Mouse (Mus musculus) limb, embryonic 15.5 days (tissue): Measurements from ENCODE around the gene Gfpt1. TPM values are rescaled to one million over a fixed set of nuclear protein-coding genes. Genes with fewer than 3 reads are reported as not detected.

Experiments
- ATAC-seq: fragments of 200-750 bp; cut with Nextera tagmentation; 2 replicates; pipeline ENCODE4 v1.8.0; 2017; ENCODE audit warnings: low read depth, moderate TSS enrichment; ENCODE audit not compliant: insufficient number of reproducible peaks, low FRiP score, low TSS enrichment
- H3K27ac ChIP-seq: fragments of 300-500 bp; sonication (generic); 2 replicates; pipeline ENCODE4 v1.5.1; 2015; ENCODE audit warnings: moderate library complexity, mild to moderate bottlenecking, inconsistent platforms
- H3K27me3 ChIP-seq: fragments of 300-500 bp; sonication (generic); 2 replicates; pipeline ENCODE4 v1.6.1; 2015; ENCODE audit warnings: inconsistent platforms
- H3K36me3 ChIP-seq: fragments of 300-500 bp; sonication (generic); 2 replicates; pipeline ENCODE4 v1.6.1; 2015; ENCODE audit warnings: inconsistent platforms
- H3K4me1 ChIP-seq: fragments of 300-500 bp; sonication (generic); 2 replicates; pipeline ENCODE4 v1.6.1; 2015; ENCODE audit warnings: inconsistent platforms
- H3K4me2 ChIP-seq: fragments of 300-500 bp; sonication (generic); 2 replicates; pipeline ENCODE4 v1.6.1; 2015; ENCODE audit warnings: mild to moderate bottlenecking, inconsistent platforms
- H3K4me3 ChIP-seq: fragments of 300-500 bp; sonication (generic); 2 replicates; pipeline ENCODE4 v1.5.1; 2015; ENCODE audit warnings: mild to moderate bottlenecking, inconsistent platforms
- H3K9ac ChIP-seq: fragments of 300-500 bp; sonication (generic); 2 replicates; pipeline ENCODE4 v1.6.1; 2015; ENCODE audit warnings: inconsistent platforms
- H3K9me3 ChIP-seq: fragments of 300-500 bp; sonication (generic); 2 replicates; pipeline ENCODE4 v1.6.1; 2016; ENCODE audit warnings: inconsistent platforms
- WGBS: fragments of 180-500 bp; shearing (Covaris S2); methylation state at CpG from one replicate; pipeline ENCODE4 v1.1.7; 2015; 5-methylcytosine and 5-hydroxymethylcytosine counted together
- polyA plus RNA-seq: library from polyadenylated mRNA; unstranded; fragments of >200 nt; fragmentation: Nextera tagmentation; extraction: Ambion mirVana; gene quantifications from 2 replicates; pipeline ENCODE4 v1.2.1, GENCODE M21; 2015

The Gfpt1 gene
- polyA plus RNA-seq, 1 experiment from 2014 or later, result 21.0 TPM

DNA sequence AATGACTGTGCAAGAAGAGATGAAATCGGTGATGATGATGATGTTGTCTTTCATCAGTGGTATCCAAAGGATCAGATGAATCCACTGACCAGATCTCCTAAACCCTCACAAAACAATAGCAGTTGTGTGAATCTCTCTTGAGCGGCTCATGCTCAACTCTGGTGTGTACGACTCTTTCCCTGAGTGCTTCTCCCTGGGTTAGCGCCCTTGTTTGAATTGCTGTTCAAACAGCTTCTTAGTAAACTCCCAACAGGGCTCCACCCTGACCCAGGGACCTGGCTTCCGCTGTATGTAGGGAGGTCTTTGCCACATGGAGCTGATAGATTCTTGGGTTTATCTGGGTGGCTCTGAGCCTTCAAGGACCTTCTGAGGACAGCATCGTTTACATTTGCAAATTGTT, 80.8 kb downstream of the Gfpt1 start:
- Histone ChIP-seq H3K9ac (no peak overlapping the region), H3K4me1 (peaks cover 20% of the 10 kb centered on the region), H3K4me3 (no peak overlapping the region), H3K9me3 (no peaks in the 10 kb centered on the region), H3K4me2 (no peak overlapping the region), H3K27ac (no peak overlapping the region), H3K36me3 (no peaks in the 10 kb centered on the region), H3K27me3 (no peaks in the 10 kb centered on the region)
- WGBS, result 90% methylated on average over 6 of the region's 6 CpGs
- no peak for ATAC-seq

DNA sequence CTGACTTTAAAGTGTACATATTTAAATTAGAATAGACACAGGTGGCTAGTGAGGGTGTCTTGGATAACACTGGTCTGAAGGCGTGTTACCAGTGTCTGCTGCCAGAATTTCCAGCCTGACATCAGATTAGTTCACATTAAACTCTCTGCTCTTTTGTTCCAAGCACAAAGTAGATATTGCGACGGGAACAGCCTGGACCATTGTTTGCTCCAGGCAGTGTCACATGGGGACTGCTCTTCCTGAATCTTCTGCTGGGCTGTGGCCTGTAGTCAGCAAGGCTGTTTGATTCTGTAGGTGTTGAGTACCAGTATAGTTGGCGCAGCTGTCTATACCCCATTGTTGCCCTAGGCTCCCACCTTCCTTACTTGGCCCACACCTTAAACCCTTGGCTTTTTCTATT, 81.3 kb downstream of the Gfpt1 start:
- WGBS, result 87% methylated on average over 4 of the region's 4 CpGs
- peaks cover 20% of the 10 kb centered on the region for H3K4me1 ChIP-seq
- no peak for ATAC-seq
- H3K27me3 ChIP-seq, result no peaks in the 10 kb centered on the region
- H3K36me3 ChIP-seq, result no peaks in the 10 kb centered on the region
- H3K4me2 ChIP-seq, result no peak overlapping the region
- H3K9ac ChIP-seq, result no peak overlapping the region
- no peak overlapping the region for H3K27ac ChIP-seq
- no peak overlapping the region for H3K4me3 ChIP-seq
- no peaks in the 10 kb centered on the region for H3K9me3 ChIP-seq

DNA sequence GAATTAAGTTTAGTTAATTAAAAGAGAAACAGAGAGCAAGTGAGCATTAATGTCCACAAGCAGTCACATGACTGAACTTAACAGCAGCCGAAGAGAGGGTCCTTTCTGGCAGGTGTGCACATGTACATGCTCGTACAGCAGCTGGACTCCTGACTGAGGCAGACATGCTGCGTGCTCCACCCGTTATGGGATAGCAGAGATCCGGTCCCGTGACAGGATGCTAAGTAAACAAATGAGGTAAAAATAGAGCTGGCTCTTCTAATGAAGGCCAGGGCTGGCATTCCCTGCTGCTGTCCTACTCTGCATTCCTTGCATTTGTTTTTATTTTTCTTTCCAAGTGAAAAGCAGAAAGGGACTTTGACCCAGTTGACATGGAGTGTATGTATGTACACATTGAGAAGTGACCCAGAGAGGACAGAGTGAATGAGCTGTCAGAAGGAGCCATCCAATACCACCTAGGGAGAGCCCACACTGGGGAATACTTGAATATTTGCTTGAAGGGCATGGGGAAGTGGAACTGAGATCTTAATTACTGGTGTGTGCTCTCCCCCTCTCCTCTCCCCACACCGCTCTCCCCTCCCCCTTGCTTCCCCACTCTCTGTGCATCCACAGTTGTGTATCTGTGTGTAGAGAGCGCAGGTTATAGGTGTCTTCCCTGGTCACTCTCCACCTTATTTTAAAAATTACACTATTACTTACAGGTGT, 84.6 kb downstream of the Gfpt1 start:
- 0 out of 2 replicates have a peak, but pooled peaks have one; percentile 14 for ATAC-seq
- Histone ChIP-seq H3K9ac (no peak overlapping the region), H3K9me3 (no peaks in the 10 kb centered on the region), H3K4me2 (no peak overlapping the region), H3K4me1 (peaks cover 23% of the 10 kb centered on the region), H3K36me3 (no peaks in the 10 kb centered on the region; the same call in 1 of the 2 replicates), H3K27me3 (no peaks in the 10 kb centered on the region), H3K4me3 (no peak overlapping the region), H3K27ac (no peak overlapping the region)
- WGBS, result 45% methylated on average over 8 of the region's 8 CpGs

DNA sequence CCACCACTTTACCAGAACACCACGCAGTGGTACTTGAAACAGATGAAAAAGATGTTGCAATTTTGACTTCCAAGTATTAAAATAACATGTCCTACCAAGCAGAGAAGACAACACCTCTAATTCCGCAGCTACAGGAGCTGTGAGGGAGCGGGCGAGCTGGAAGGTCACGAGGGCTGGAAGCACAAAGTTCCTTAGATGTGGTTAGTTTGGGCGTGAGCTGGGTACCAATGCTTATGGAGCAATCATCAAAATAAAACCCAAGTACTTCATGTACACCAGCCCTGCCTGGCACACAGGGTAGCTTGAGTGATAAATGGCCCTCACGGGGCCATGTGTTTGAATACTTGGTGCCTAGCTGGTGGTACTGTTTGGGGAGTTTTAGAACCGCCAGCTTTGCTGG, 87.2 kb downstream of the Gfpt1 start:
- H3K36me3 ChIP-seq, result peaks cover 6% of the 10 kb centered on the region
- H3K27ac ChIP-seq, result peak overlapping the region; percentile 30; the same call in 1 of the 2 replicates
- H3K4me3 ChIP-seq, result no peak overlapping the region
- WGBS, result 72% methylated on average over 8 of the region's 8 CpGs
- no peaks in the 10 kb centered on the region for H3K27me3 ChIP-seq
- peaks cover 23% of the 10 kb centered on the region for H3K4me1 ChIP-seq
- no peak overlapping the region for H3K9ac ChIP-seq
- H3K4me2 ChIP-seq, result no peak overlapping the region
- no peaks in the 10 kb centered on the region for H3K9me3 ChIP-seq
- no peak for ATAC-seq

DNA sequence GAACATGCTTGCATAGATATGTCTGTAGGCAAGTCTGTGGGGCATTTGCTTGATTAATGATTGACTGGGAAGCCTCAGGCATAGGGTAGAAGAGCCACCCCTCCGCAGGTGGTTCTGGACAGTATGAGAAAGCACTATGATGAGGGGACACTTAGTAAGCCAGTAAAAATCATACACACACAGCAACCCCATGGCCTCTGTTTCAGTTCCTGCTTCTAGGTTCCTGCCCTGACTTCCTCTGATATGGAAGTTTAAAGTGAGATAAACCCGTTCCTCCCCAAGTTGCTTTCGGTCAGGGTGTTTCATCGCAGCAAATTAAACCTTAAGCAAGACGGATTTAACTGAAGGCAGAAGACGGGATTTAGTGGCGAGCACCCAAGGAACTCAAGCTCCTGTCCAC, 88.0 kb downstream of the Gfpt1 start:
- no peak overlapping the region for H3K4me2 ChIP-seq
- H3K27me3 ChIP-seq, result no peaks in the 10 kb centered on the region
- WGBS, result 94% methylated on average over 7 of the region's 7 CpGs
- H3K9me3 ChIP-seq, result no peaks in the 10 kb centered on the region
- no peak overlapping the region for H3K4me3 ChIP-seq
- peaks cover 22% of the 10 kb centered on the region for H3K4me1 ChIP-seq
- H3K27ac ChIP-seq, result no peak overlapping the region
- H3K36me3 ChIP-seq, result peaks cover 13% of the 10 kb centered on the region
- no peak overlapping the region for H3K9ac ChIP-seq
- ATAC-seq, result no peak

DNA sequence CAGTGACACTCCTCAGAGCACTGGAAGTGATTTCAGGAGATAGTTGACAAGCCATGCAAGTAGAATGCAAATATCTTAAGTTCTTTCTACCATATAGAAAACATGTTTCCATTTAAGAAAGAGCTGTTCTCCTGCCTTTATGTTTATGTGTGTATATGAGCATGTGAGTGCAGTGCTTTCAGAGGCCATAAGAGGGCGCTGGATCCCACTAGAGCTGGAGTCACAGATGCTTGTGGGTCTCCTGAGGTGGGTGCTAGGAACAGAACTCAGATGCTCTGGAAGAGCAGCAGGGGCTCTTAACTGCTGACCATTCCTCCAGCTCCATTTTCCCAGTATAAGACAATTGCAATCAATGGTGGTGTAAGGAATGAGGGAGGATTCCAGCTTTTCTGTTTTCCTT, 88.4 kb downstream of the Gfpt1 start:
- Histone ChIP-seq H3K4me2 (no peak overlapping the region), H3K27me3 (no peaks in the 10 kb centered on the region), H3K27ac (no peak overlapping the region), H3K36me3 (peaks cover 18% of the 10 kb centered on the region), H3K9ac (no peak overlapping the region), H3K9me3 (no peaks in the 10 kb centered on the region), H3K4me3 (no peak overlapping the region), H3K4me1 (peaks cover 20% of the 10 kb centered on the region)
- ATAC-seq, result no peak
- WGBS, result 82% methylated on average over 1 of the region's 1 CpGs

DNA sequence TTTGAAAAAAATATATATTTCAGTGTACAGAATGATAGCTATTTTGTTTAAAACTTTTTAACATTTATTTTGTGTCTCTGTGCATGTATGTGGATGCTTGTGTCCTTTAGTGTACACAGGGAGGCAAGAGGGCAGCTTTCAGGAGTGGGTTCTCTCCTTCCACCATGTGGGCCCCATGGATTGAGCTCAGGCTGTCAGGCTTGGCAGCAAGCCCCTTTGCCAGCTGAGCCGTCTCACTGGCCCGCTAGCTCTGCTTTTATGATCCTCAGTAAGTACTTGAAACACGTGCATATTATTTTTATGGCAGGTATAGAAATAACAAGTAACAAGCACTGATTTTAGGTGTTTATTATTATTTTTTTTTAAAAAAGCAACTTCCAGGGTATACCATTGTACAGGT, 90.9 kb downstream of the Gfpt1 start:
- Histone ChIP-seq H3K4me2 (no peak overlapping the region), H3K9me3 (no peaks in the 10 kb centered on the region), H3K9ac (no peak overlapping the region), H3K27ac (no peak overlapping the region), H3K4me3 (no peak overlapping the region), H3K4me1 (peaks cover 11% of the 10 kb centered on the region; the same call in 1 of the 2 replicates), H3K27me3 (no peaks in the 10 kb centered on the region), H3K36me3 (peaks cover 26% of the 10 kb centered on the region)
- WGBS, result 49% methylated on average over 3 of the region's 3 CpGs
- ATAC-seq, result no peak

DNA sequence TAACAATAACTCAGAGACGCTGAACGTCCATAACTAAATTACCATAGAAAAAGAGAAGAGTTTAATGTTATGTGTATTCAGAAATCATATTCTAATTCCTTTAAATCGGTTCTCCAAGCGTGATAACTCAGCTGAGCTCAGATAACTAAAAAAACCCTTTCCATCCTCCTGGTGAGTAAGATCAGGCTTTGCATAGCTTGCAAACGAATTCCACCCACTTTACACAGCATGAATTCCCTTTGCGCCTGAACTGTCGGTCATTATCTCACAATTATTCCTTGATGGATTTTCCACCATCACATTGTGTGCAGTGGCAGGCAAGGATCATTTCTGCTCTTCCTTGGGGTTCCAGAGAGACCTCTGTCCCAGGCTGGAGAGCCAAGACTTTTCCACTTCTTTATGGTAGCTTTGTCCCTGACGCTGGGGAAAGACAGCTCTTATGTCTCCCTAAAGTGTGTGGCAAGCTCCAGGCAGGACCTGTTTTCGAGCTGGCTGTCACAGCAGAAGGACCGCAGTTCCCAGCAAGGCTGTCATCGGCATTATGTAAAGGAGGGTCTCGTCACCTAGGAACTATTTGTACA, 91.4 kb downstream of the Gfpt1 start:
- Histone ChIP-seq H3K27me3 (no peaks in the 10 kb centered on the region), H3K9me3 (no peaks in the 10 kb centered on the region), H3K9ac (no peak overlapping the region), H3K4me2 (no peak overlapping the region), H3K27ac (no peak overlapping the region), H3K36me3 (peaks cover 26% of the 10 kb centered on the region), H3K4me3 (no peak overlapping the region), H3K4me1 (peaks cover 10% of the 10 kb centered on the region; the same call in 1 of the 2 replicates)
- no peak for ATAC-seq
- 68% methylated on average over 12 of the region's 12 CpGs for WGBS

DNA sequence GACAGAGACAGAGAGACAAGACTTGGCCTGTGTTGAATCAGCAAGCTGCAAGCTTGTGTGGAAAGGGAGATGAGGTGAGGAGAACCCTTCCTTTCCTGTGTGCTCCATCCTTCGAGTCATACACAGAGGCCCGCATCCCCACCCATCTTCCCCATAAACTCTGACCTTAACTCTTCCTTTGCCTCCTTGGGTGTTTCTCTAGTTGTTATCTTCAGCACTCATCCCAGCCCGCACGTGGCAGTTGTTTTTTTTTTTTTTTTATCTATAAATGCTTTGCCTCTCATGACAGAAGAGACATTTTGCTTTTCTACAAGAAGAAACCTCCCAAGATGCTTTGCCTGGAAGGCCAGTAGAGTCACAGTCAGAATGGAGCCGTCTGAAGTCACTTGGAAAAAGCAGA, 95.8 kb downstream of the Gfpt1 start:
- H3K27ac ChIP-seq, result no peak overlapping the region
- H3K27me3 ChIP-seq, result no peaks in the 10 kb centered on the region
- no peaks in the 10 kb centered on the region for H3K9me3 ChIP-seq
- no peak overlapping the region for H3K4me2 ChIP-seq
- ATAC-seq, result no peak
- H3K4me3 ChIP-seq, result no peak overlapping the region
- peaks cover 33% of the 10 kb centered on the region for H3K36me3 ChIP-seq
- peaks cover 39% of the 10 kb centered on the region for H3K4me1 ChIP-seq
- no peak overlapping the region for H3K9ac ChIP-seq
- WGBS, result 89% methylated on average over 5 of the region's 5 CpGs

DNA sequence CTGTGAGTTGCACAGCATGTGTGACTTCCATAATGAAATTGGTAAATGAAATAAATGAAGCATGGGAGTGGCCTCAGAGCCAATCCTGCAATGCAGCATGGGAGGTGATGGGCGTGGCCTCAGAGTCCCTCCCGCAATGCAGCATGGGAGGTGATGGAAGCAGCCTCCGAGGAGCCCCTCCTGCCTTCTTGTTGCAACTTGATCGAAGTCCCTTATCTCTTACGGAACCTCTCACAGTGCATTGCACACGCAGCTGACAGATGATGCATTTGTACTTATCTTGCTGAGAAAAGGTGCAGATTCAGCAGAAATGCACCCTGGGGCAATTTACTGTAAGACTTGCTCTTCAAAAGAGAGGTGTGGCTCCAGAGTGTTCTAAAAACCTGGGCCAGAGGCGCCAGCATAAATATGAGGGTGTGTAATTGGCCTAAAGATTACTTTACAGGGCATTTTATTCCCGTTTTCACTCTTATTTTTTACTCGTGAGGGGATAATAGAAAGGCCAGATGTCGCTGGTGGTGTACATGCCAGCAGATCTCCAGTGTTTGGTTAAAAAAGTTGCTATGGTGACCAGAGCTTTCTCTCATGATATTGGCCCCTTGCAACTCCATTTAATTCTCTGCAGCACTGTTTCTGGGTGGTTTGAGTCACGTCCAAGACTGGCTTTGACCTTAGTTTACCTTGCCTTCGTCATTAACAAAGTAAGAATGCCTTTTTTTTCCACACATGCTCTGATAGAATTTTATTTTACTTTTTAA, 97.3 kb downstream of the Gfpt1 start:
- Histone ChIP-seq H3K4me1 (peaks cover 50% of the 10 kb centered on the region), H3K4me2 (no peak overlapping the region), H3K9ac (no peak overlapping the region), H3K4me3 (no peak overlapping the region), H3K27me3 (no peaks in the 10 kb centered on the region), H3K9me3 (no peaks in the 10 kb centered on the region), H3K36me3 (peaks cover 27% of the 10 kb centered on the region), H3K27ac (peak overlapping the region; percentile 75)
- ATAC-seq, result peak; percentile 42; the same call in 1 of the 2 replicates
- 38% methylated on average over 12 of the region's 12 CpGs for WGBS
